ENCODE assay signal across 15 mouse cellular contexts in the genomic region with DNA sequence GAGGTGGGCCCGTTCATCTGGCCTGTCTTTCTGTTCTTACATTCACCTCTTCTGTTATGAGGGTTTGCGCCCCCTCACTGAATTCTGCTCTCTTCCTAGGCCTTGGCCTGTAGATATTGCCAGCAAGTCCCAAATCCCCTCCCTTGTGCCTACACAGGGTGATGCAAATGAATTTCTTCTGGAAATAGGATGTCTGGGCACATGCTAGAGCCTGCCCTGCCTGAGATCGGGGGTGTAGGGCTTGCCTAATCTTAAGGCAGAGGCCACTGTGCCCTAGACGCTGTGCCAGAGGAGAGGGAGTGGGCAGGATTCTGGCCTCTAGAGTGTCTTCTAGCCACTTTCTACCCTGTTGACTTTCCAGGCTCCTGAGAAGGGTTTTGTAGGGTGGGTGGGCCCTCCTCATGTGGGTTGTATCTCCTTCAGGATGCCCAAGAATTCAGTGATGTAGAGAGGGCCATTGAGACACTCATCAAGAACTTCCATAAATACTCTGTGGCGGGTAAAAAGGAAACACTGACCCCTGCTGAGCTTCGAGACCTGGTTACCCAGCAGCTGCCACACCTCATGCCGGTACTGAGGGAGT. TPM values are rescaled to one million over a fixed set of nuclear protein-coding genes. Genes with fewer than 3 reads are reported as not detected.
"Had no signal": no experiment of that assay in that cellular context is flagged by ENCODE, and none has a peak within 500 bp of the region (broad histone marks: within the 10 kb centered on the region; RNA-seq: fewer than 3 reads in every experiment).

No protein-coding gene starts in this region.

- H3K9ac ChIP-seq: liver, embryonic 15.5 days; lung, embryonic 14.5 days; midbrain, embryonic 12.5 days had no signal

- H3K36me3 ChIP-seq: liver, embryonic 15.5 days; midbrain, embryonic 12.5 days had no signal

- H3K4me3 ChIP-seq: left cerebral cortex, adult 2 months; liver, embryonic 15.5 days; megakaryocyte, embryonic 14.5 days; midbrain, embryonic 12.5 days had no signal

- H3K4me2 ChIP-seq: liver, embryonic 15.5 days; lung, embryonic 14.5 days; midbrain, embryonic 12.5 days had no signal

- DNase-seq: kidney, adult 2 months; liver; right cerebral cortex, postnatal 14 days; thymus, adult 2 months; thymus, postnatal 25 days had no signal

- H3K9me3 ChIP-seq: liver, embryonic 15.5 days; megakaryocyte, embryonic 14.5 days; midbrain, embryonic 12.5 days had no signal

- H3K27ac ChIP-seq: left cerebral cortex, adult 2 months; liver, embryonic 15.5 days; macrophage; midbrain, embryonic 12.5 days had no signal

- H3K4me1 ChIP-seq: liver, embryonic 15.5 days; megakaryocyte, embryonic 14.5 days; midbrain, embryonic 12.5 days had no signal

RNA-seq across cellular contexts. Expression of a gene that starts 0.7 kb away (rescaled TPM):
- polyA plus RNA-seq: limb, embryonic 11.5 days; liver, embryonic 15.5 days; macrophage; midbrain, embryonic 12.5 days; midbrain, postnatal 0 days; neural tube, embryonic 14.5 days; testis, adult 2 months had no signal

RNA-seq across cellular contexts. Expression of a gene that starts 9.7 kb away (rescaled TPM):
- polyA plus RNA-seq: macrophage had no signal
